Mouse (Mus musculus) CD4-positive helper T cell, adult 2 months (primary cell): ENCODE measurements at regions not wholly inside any gene's neighbourhood (a gene's known extent, or its start where the extent isn't known, plus 50 kb on each side); places are given as distances from the start of the nearest gene placed in this dataset.

Experiments
- DNase-seq: peaks from one replicate; pipeline ENCODE4 v3.0.0-alpha.2; 2012; ENCODE audit warnings: low read depth, missing footprints, low spot score

GRCm38 (mm10) chr13:102504157-102504947, 189.0 kb upstream of the Cd180 start:
- no peak for DNase-seq

GRCm38 (mm10) chr13:102507226-102507625, 186.1 kb upstream of the Cd180 start:
- no peak for DNase-seq

- no peak for DNase-seq
Observed at GRCm38 (mm10) chr13:102507916-102508315, 185.4 kb upstream of the Cd180 start.

GRCm38 (mm10) chr13:102510733-102511279, 182.6 kb upstream of the Cd180 start:
- no peak for DNase-seq

GRCm38 (mm10) chr13:102518169-102518882, 175.0 kb upstream of the Cd180 start:
- no peak for DNase-seq

GRCm38 (mm10) chr13:102521427-102521826, 171.9 kb upstream of the Cd180 start:
- DNase-seq, result no peak

GRCm38 (mm10) chr13:102522080-102522479, 171.3 kb upstream of the Cd180 start:
- DNase-seq, result no peak

GRCm38 (mm10) chr13:102526621-102527140, 166.7 kb upstream of the Cd180 start:
- no peak for DNase-seq

- no peak for DNase-seq
Observed at GRCm38 (mm10) chr13:102533784-102534183, 159.6 kb upstream of the Cd180 start.

GRCm38 (mm10) chr13:102537424-102538242, 155.7 kb upstream of the Cd180 start:
- DNase-seq, result no peak

GRCm38 (mm10) chr13:102540436-102540835, 152.9 kb upstream of the Cd180 start:
- DNase-seq, result no peak

- DNase-seq, result no peak
Observed at GRCm38 (mm10) chr13:102544359-102545165, 148.8 kb upstream of the Cd180 start.

- DNase-seq, result no peak
Observed at GRCm38 (mm10) chr13:102545845-102546615, 147.3 kb upstream of the Cd180 start.

- DNase-seq, result no peak
Observed at GRCm38 (mm10) chr13:102548252-102548651, 145.1 kb upstream of the Cd180 start.

GRCm38 (mm10) chr13:102566846-102567572, 126.3 kb upstream of the Cd180 start:
- no peak for DNase-seq

GRCm38 (mm10) chr13:102569580-102569979, 123.8 kb upstream of the Cd180 start:
- no peak for DNase-seq

- DNase-seq, result no peak
Observed at GRCm38 (mm10) chr13:102570286-102570685, 123.1 kb upstream of the Cd180 start.

GRCm38 (mm10) chr13:102573286-102573921, 120.0 kb upstream of the Cd180 start:
- no peak for DNase-seq
